Mouse (Mus musculus): ENCODE data around the gene Gm42420.

GRCm38 (mm10) chr6:39600851-39601250, 15.3 kb downstream of the Gm42420 start:
- TF ChIP-seq CTCF (IDR thresholded peaks at IDR 0.05), result no peak
- no peak for TF ChIP-seq EP300 (IDR thresholded peaks at IDR 0.05)
